Mouse (Mus musculus): ENCODE measurements around the gene Gm973.

The Gm973 gene

GRCm38 (mm10) chr1:59516026-59516917 is at the start of gene Gm973:
Gene Gm973, plus strand, starts transcription at chr1:59516264.
- DNase-seq: no peak

GRCm38 (mm10) chr1:59469170-59469569 is 46.9 kb upstream of the Gm973 start:
- DNase-seq: no peak

DNA sequence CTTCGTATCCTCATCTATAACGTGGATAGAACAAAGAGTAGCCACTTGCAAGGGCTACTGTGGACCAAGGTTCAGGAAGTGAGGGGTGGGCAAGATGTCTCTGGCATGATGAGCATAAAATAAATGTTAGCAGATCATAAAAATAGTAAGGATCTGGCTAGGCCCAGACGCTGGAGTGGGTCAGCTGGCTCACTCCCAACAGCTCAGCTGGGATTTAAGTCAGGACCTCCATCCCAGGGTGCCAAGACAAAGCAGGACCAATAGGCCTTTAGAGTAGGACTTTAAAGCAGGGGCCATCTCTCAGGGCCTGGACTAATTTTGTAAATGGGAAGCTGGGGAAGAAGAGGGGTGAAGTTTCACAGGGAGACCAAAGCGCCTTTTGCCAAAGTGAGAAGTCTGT is 45.3 kb upstream of the Gm973 start:
- DNase-seq: no peak

DNA sequence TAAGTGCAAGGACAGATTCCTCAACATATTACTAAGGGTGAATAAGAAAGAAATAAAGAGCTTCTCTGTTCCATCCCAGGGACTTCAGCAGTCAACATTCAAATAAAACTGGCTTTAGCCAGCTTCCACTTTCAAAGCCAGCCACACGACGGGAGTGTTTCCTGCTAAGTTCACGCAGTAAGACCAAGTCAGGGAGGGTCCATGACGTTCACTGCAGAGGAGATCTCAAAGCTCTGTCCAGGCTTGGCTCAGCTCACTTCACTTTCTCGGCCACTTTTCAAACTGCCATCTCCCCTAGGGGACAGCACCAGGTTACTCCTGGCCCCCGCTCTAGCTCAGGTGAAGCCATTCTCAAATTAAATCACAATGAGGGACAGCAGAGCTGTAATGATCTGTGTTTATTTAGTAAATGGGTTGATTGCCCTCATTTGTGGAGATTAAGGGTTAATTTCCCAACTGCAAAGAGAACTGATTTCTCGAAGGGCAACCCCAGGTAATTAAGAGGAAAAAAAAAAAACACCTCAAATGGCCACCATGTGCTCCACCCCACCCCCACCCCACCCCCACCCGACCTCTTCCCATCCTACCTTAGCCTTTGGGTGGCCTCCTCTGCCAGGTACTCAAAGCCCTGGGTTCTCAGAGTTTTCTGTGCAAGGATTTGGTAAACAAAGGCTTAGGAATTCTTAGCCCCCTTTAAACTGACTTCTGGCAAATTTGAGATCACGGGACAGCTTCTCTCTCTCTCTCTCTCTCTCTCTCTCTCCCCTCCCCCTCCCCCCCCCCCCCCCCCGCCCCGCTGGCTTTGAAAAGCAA is 43.5 kb upstream of the Gm973 start:
- no peak for DNase-seq

GRCm38 (mm10) chr1:59473181-59473555 is 42.9 kb upstream of the Gm973 start:
- DNase-seq: no peak

DNA sequence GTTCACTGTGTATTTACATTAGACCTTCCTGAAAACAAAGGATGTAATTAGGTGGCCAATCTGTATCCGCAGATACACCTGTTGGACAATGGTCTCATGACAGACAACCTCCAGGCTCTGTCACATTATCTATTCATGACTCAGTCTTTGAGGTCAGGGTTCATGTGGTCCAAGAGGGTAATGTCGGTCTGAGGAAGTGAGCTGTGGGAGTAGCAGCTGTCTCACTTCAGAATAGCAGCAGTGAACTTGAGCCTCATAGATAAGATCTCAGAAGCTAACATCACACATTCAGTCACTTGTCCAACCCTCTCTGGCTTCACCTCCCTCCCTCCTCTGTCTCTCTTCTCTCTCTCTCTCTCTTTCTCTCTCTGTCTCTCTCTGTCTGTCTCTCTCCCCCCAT is 40.4 kb upstream of the Gm973 start:
- no peak for DNase-seq

- DNase-seq: no peak
Observed at GRCm38 (mm10) chr1:59478911-59479310, 37.2 kb upstream of the Gm973 start.

DNA sequence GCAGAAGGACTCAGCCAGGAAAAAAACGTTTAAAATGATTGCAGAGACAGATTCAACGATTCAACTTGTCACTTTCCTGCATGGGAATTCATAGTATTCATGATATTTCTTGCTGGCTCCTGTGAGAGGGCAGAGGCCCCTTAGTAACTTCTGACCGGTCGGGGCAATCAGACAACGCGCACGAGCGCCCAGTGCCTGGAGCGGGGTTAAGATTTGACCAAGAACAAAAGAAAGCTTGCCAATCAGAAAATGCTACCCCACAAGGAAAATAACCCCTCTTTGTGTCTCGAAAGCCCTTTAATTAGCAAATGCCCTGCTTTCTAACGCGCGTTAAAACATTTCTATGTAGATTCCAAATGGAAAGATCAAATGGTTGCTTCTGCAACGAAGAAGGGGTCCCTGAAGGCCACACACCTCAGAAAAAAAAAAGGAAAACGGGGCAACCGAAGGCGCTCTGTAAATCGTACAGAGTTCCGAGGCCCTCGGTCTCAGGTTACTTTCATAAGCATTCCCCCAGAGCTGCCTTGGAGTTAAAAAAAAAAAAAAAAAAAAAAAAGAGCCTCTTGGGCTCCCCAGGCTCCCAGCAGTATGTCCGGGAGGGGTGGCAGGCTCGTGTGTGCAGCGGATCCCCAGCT is 35.1 kb upstream of the Gm973 start:
- DNase-seq: no peak

DNA sequence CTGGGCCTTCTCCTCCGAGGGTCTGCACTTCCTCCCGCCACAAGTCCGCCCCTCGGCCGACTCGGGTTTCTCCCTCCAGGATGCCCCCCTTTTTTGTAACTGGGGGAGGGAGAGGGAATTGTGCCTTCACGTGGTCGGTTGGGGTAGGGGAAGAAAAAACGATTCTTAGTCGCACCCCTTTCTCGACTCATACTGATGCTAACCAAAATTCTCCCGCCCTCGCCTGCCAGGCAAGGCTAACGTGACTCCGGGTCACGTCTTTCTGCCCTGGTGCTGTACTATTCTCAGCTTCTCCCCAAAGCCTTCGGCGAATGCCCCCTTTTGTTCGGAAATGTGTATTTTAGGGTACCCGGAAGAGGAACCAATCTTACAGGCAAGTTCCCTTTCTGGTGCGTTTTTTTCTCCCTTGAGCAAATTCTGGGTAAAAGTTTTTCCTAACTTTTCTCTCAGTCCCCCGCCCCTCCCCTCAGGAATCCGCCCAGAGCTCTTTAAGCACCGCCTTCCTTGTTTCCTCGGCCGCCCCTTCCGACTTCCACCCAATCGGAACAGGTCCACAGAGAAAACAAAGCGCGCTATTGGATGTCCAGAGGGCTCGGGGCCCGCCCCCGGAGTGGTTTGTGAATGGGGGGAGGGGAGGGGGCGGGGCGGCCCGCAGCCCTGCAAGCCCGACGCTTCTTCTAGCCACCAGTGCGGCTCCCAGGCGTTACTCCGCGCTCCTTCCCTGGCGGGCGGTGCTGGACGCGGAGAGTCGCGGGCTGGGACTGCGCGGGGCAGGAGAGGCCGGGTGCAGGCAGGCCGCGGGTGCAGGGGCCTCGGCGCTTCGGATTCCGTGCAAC is 34.4 kb upstream of the Gm973 start:
- DNase-seq: peak; percentile 88 to 91

GRCm38 (mm10) chr1:59482331-59482695 is 33.8 kb upstream of the Gm973 start, which contains the start of gene Fzd7:
Gene Fzd7, plus strand, starts transcription at chr1:59482424.
- DNase-seq: peak in 1 of 2 experiments; percentile 32

- peak in 1 of 2 experiments; percentile 38 for DNase-seq
Observed at GRCm38 (mm10) chr1:59482696-59483520, 33.2 kb upstream of the Gm973 start.

GRCm38 (mm10) chr1:59483521-59484245 is 32.4 kb upstream of the Gm973 start:
- DNase-seq: peak; percentile 14 to 24

GRCm38 (mm10) chr1:59484314-59484713 is 31.8 kb upstream of the Gm973 start:
- no peak for DNase-seq

DNA sequence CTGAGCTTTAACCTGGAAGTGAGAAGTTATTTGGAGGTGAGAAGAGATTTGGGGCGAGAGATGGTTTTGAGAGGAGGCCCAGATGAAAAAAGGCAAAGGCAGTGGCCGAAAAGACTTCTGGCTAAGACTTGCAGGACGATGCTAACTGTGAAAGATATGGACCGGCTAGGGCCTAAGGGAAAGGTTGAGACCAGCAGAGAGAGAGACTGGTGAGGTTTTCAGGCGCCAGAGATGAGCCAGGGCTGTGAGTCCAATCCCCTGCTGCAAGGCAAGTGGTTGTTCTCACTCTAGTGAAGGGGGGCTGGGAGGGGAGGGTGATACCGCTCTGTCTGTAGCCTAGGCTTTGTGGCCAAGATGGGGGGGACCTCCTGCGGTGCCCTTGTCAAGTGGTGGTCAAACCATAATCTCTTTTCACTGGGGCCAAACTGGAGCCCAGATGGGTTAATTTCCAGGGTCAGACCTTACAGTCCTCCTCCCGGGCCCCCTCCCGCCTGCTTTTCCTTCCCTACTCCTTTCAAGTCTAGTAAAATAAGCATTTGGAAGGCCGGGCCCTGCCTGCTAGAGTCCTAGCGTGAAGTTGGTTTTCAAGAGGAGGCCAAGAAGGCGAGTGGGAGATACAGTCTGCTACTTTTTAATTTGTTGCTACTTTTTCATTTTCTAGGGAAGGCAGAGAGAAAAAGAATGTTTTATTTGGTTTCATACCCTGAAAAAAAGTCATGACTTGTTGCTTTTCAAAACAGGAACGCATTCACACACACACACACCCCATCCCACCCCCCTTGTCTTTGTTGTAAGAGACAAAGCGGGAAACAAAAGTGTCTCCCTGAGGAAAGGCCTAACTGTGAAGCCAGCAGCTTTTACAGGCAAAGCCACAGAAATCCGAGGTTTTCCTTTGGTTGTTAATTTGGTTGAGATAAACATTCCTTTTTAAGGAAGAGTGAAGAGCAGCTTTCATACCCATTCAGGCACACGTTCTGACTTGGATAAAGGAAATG is 31.0 kb upstream of the Gm973 start:
- no peak for DNase-seq

DNA sequence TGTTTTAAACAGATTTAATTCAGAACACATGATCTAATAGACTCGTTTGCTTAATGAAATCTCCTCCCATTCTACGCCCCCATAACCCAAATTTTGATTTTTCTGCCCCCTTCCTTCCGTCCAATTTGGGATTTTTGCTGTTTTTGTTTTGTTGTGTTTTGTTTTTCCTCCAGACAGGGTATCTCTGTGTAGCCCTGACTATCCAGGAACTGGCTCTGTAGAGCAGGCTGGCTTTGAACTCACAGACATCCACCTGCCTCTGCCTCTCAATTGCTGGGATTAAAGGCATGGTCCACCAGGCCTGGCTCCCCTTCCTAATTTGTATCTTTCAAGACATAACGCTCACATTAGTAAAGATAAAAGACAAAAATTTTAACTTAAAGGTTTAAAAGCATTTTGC is 30.3 kb upstream of the Gm973 start:
- no peak for DNase-seq

- no peak for DNase-seq
Observed at GRCm38 (mm10) chr1:59487651-59488051, 28.4 kb upstream of the Gm973 start.

DNA sequence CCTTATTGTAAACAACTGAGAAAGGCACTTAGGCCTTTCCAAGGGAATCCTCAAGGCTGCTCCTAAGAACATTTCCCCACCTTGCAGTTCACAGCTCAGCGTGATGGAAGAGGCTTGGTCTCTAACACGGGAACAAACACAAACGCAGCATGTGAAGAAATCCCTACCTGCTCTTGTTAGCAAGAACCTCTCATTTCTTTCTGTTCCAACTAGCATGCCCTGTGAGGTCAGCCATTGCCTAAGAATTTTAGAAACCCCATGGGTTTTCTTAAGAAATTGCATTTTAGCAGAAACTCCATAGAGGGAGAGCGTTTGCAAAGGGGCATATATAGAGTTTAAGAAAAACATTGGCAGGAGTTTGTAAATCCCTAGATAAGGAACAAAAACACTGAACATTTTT is 27.6 kb upstream of the Gm973 start:
- DNase-seq: no peak

DNA sequence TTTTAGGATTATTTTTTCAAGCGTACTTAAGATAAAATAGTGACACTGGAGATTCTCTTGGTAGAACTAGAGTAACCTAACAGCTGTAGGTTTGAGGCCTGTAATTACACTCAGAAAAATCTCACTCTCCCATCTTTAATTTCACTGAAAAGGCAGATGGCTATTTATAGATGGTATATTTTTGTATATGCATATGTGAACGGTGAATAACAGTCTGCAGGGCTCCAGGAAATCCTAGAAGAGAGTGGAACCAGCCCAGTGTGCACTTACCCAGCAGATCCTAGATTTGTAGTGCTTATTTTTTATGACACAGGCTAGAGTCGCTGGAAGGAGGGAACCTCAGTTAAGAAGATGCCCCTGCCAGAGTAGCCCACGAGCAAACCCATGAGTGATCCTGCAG is 27.1 kb upstream of the Gm973 start:
- DNase-seq: no peak

GRCm38 (mm10) chr1:59491517-59491916 is 24.5 kb upstream of the Gm973 start:
- no peak for DNase-seq

DNA sequence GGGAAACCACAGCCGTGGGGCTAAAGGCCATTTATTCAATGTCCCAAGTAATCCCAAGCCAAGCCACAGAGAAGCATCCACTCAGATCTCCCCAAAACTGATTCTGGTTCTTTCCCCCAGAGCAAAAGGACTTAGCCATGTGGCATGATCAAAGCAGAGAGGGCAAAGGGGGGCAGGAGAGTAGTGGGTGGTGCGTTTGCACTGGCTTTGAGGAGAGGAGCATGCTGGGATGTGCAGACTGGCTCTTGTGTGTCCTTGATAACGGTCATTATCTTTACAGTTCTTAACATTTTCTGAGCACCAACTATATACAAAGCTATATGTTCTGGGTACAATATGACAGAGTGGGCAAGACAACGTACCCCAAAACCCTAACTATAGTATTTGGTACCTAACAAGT is 23.6 kb upstream of the Gm973 start:
- no peak for DNase-seq
